Mouse (Mus musculus) small intestine, adult 2 months (tissue): ENCODE results near the gene Evx2.

Experiments
- CTCF ChIP-seq: fragments of 200-500 bp; IDR thresholded peaks from 2 replicates; pipeline ENCODE4 v1.5.1; 2012; ENCODE audit warnings: low read depth, mild to moderate bottlenecking, control low read depth, inconsistent platforms, low read length, moderate library complexity, mixed read lengths; ENCODE audit not compliant: insufficient replicate concordance, insufficient read length; ENCODE audit errors: extremely low read depth
- POLR2A ChIP-seq: fragments of 200-500 bp; IDR thresholded peaks from 2 replicates; pipeline ENCODE4 v1.6.1; 2012; ENCODE audit warnings: low read depth, mild to moderate bottlenecking, control low read depth, inconsistent platforms, low read length, moderate library complexity

DNA sequence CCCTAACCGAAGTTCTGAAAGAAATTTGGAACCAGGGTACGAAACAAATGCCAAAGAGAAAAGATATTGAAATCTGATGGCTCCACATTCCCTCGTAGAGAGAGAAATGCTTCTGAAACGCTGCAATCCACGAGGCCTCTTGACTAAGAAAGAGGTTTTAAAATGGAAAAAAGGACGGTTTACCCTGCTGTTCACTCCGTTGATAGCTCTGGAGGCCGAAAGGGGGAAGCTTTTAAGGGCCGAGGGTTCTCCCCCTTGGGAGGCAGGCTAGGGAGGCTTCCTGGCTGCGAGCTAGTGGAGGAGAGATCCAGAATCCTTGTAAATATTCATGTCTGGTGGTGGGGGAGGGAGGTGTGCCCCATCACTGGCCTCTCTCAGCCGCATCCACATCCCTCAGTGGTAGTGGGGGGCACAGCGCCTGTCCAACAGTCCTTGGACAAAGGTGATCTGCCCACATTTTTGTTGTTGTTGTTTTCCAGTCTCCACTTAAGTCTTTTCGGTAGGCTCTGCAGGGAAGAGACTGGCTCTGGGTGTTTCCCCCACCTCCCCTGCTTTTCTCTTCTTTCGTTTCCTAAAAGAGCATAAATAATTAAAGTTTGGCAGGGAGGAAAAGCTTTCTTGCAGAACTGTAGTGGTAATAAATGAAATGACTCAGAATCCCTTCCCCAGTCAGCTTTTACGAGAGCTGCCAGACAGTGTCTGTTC, 19.7 kb upstream of the Evx2 start, which contains the start of gene Hoxd11:
- TF ChIP-seq CTCF (no peak), POLR2A (no peak)
